Mouse (Mus musculus) cerebellum, postnatal 25 days (tissue): Measurements from ENCODE around the gene Retreg2.
A peak's percentile ranks its signal among the peaks of the same experiment; 100 is the strongest.

ENCODE experiments used
- DNase-seq, 2 experiments: peaks; one replicate each; pipeline ENCODE4 v3.0.0; 2021; ENCODE audit warnings: mixed read lengths in 2 of 2

Gene Retreg2

DNA sequence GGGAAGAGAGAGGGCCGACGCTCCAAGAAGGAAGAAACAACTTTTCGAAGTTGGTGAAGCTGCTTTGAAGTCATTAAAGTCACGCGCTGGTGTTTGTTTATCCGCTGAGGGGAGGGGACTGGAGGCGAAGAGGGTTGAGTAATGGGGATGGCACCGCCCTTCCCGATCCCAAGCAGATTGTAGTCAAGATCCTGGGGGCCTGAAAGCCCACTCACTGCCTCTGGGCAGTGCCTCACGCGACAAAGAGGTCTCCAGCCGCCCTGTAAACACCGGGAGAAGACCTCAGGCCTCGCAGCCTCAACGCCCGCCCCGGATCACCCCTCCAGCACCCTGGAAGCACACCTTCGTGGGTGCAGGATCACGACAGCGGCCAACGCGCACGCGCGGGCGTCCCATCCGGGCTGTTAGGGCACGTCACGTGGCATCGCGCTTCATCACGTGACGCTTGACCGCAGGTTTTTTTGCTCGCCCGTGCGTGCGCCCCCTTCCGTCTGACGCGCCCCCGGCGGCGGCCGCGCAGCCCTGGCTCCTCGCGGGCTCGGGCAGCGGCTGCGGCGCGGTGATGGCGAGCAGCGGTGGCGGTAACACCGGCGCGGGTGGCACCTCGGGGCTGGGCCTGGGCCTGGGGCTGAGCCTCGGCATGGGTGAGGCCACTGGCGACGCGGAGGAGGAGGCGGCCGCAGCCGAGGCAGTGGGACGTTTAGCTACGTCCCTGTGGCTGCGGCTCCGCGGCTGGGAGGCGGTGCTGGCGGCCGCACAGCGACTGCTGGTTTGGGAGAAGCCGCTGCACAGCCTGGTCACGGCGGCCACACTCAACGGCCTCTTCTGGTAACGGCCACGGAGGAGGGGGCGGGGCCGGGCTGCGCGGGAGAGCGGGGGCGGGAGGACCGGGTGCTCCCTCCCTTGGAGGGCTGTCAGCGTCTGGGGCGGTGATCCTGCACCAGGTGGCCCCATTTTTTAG, at the start of gene Retreg2, which contains the start of gene Cnppd1:
TSS of gene Retreg2 (plus strand) at position 478 of the 961 bp plus-strand sequence.
TSS of gene Cnppd1 (minus strand) at position 411 of the 961 bp plus-strand sequence.
- DNase-seq, result peak; percentile 98

DNA sequence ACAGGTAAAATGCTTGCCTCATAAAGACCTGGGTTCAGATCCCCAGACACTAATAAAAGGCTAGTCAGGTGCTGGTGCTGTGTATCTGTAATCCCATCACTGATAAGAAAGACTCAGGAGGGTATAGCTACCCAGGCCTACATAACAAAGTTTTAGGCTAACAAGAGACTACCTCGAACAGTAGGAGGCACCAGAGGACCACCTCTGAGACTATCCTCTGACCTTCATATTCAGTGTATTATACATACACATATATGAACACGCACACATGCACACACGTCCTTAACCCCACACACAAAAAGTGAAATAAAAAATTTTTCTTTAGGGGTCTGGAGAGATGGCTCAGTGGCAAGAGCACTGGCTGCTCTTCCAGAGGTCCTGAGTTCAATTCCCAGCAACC, 20.4 kb upstream of the Retreg2 start:
- no peak for DNase-seq

DNA sequence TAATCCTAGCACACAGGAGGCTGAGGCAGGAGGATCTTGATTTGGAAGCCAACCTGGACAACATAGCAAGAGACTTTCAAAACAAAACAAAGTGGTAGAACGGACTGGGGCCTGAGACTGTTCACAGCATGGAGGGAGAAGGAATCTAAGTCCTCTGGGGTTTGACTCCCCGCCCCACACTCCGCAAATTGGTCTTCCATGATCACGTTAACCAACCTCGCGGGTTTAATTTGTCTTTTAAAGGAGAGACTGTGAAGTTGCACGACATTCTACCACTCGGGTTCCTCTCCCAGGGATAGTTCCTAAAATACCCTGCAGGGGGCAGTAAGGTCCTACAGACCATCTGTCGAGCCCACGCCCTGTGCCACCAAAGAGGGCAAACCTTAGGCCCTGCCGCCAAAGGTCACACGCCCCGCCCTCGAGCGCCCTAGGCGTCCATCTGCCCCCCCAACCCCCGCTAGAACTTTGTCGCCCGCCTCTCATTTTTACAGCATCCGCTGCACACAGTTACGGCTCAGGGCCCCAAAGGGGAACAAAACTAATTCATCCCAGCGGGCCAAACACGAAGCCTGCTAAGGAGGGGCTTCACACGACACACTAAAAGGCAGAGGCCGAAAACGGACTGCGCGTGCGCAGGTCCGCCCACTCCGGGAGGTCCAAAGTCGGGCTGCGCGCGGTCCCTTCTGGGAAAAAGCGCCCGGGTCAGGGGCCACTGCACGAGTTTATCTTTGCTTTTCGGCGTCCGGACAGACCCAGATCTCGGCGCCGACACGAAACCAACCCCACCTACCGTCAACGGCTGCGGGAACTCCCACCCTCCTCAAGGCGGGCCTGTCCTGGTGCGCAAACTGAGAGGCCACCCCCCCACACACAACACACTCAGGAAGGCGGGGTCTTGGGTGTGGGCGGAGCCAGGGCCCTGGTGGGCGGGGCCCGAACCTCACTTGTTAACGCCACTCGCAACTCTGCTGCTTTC, 17.9 kb upstream of the Retreg2 start, which contains the start of gene Nhej1:
TSS of gene Nhej1 (minus strand) at position 855 of the 976 bp plus-strand sequence.
- DNase-seq, result peak; percentile 95 to 96

DNA sequence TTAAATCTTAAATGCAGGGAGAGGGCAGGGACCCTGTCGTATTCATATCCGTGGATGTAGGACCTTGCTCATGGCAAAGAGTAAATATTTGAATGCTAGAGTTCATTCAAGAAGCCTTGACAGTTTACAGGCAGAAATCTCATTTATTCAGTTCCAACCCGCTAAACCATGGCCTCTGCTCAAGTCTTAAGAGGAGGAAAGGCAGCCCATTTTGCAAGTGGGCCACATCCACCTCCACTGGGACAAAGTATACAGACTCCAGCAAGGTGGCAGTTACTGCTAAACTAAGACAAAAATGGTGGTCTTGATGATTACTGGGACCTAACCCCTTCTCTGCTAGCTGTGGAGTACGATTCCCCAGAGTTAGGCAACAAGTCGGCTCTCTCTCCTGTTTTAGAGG, 17.2 kb upstream of the Retreg2 start:
- DNase-seq, result no peak

DNA sequence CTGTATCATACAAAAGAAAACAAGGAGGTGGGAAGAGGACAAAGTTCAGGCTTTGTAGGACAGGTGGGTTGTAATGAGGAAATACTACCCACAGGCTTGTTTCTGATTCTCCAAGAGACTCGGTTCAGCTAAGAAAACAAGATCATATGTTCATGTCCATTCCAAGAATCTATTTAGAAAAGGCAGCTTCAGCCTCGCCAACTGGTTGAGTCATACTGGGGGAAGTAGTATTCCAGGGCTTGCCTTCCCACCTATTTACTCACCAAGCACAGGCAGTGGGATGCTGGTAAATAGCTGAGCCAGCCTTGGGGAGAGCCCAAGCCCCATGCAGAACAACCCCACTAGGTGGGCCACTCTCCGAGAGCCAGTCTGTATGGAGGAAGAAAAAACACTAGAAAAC, 13.9 kb upstream of the Retreg2 start:
- no peak for DNase-seq

DNA sequence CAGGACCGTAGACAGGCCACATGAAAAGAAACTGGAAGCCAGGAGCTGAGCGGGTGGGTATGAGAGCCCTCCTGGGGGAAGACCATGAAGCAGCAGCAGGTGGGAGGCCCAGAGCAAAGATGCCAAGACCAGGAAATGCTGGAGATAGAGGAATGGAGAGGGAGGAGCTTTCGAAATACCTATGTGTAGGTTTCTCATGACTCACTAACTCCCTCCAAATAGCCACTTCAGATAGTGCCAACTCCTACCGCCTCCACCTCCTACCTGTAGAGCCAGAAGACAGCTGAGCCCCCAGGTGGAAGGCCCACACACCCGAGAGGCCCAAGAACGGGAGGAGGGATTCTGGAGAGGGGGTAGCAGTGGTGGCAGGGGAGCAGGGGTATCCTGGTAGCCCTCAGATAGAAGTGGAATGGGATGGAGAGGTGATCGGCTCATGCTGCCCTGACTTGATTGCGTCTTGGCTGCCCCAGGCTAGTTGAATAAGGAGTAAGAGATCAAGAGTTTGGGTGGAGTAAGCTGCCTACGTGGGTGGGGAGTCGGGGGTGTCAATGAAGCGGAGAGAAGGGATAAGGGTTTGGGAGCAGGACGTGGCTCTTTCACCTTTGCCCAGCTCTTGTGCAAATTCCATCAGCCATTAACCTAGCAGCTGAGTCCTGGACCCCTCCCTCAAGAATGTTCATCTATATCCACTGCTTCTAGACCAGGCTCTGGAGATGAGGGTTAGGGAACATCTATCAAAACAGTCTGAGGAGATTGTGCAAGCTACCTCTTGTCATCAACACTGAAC, 9.0 kb upstream of the Retreg2 start, which contains the start of gene Slc23a3:
TSS of gene Slc23a3 (minus strand) at position 470 of the 787 bp plus-strand sequence.
- no peak for DNase-seq

DNA sequence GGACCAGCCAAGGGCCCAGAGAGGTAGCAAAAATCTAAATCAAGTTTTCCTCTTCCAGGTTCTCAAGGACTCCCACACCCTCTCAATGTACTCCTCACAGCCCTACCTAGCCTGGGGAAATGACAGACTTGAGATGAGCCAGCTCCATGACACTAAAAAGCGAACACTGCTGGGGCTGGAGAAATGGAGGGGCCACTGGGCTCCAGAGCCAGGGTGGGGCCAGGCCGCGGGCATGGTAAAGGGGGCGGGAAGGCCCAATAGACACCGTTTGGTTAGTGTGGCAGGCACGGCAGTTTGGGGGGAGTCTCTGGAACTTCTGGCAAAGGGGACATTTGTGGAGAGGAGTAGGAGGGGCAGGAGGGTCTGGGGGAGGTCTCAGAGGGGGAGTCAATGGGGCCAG, 6.3 kb upstream of the Retreg2 start:
- DNase-seq, result no peak

DNA sequence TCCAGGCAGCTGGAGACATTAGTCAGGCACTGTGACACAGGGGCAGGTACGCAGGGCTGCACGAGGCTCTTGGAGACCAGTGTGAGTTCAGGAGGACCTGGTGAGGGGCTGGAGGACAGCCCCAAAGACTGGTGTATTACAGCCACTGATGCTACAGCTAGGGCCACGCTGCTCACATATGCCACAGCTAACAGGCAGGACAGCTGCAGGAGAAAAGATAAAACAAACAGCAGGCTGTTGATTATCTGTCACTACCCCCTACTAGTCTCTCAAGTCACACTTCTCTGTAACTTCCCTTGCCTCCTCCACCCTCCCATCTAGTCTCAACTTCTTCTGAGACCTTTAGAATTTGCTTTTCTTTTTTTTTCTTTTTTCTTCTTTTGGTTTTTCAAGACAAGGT, 5.8 kb upstream of the Retreg2 start:
- DNase-seq, result no peak

DNA sequence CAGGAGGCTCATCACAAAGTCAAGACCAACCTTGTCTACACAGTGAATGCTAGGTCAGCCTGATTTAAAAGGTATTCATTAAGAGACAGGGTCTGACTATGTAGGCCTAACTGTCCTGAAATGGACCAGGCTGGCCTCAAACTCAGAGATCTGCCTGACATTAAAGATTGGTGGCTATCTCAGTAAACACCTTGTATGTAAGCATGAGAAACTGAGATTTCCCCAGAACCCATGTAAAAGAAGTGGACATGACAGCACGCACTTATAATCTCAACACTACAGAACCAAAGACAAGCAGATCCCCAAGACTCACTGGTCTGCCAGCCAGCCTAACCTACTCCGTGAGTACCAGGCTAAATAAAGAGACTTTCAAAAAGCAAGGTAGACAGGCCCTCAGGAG, 4.1 kb upstream of the Retreg2 start:
- DNase-seq, result no peak

DNA sequence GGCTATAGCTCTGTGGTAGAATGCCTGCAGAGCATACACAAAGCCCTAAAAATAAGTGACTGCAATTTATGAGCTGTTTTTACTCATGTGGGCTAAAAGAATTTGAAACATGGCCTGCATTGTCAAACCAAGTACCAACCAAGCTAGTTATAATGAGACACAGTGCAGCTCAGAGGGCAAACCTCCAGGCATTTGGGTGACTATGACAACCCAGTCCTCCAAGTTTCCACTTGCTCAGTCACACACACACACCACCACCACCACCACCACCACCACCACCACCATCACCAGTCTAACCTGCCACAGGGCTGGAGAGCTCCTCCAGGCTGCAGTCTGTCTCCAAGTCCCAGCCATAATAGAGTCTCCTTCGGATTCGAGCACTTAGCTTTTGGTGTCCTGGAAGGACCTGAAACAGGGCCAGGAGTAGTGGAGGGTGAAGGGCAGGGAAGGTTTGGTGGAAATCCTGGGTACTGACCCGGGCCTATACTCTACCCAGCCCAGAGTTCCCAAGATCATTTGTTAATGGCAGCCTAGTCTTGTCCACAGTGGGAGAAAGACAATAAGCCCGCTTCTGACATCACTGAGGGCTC, 1.9 kb upstream of the Retreg2 start:
- no peak for DNase-seq

DNA sequence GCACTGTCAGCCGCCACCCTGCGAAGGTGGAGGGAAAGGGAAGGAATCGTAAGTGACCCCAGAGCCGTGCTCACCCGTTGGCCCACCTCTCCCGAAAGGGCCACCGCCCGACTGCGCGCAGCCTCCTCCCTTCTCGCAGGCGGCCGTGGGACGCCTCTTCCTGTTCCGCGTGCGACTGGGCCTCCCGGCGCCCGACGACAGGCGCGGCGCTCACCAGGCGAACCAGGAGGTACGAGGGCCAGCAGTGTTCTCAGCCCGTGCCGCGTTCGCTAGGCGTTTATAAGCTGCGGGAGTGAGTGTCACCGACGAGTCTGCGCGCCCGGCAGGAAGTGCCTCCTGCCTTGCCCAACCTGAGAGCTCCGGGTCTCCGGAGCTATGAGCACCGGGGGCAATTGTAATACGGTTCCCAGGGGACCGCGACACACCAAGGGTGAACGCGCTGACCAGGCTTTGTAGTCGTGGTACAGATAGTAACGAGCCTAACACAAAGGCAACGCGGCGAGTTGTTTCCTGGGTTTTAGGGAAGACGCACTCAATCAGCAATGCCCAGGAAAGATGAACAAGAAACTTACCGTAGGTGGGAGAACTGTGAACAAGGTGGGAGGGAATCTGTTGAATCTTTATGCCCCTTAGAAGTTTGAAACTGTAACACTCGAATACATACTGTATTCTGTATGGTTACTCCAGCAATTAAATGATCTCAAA, 940 bp upstream of the Retreg2 start:
- peak; percentile 65 to 71 for DNase-seq

DNA sequence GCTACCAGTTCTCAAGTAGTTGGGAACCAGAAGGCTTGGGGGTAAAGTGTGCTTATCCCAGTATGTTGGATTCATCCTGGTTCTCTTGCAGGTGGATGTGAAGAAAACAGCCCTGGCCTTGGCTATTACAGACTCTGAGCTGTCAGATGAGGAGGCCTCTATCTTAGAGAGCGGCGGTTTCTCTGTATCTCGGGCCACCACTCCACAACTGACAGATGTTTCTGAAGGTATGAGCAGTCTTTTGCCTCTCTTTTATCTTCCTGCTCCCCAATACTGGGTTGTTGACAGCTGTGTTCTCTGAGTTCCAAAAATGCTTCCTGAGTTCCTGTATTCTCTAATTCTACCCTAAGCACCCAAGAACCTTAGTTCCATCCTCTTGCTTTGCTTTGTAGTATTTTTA, 3.0 kb downstream of the Retreg2 start:
- DNase-seq, result no peak

DNA sequence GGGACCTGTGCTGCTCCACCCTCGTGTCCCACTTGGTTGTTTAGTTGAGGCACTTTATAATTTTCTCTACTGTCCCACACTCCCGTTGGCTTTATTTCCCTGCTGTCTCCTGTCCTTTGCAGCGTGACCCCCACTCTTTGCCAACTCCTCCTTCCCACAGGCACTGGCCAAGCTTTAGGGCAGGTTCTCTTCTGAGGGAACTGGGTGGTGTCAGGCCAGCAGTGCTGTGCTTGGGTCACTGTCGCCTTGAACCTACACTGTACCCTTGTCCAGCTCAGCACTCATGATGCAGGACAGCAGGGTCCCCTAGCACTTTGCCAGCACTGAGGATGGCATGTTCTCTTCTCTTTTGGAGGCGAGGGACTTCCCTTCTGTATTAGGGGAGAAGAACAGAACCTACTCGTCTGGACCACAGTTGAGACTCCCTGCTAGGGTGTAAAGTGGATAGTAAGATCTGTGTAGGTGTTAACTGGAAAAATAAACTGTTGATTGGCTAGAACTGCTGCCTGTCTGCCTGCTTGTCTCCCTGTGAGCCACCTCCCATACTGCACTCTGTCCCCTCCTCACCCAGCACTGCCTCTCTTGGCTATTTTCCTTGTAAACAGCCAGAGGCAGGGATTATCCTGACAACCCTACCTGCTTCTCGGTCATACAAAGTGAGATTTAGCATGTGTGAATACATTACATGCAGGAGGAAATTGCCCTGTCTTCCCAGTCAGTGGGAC, 5.0 kb downstream of the Retreg2 start:
- DNase-seq, result no peak

DNA sequence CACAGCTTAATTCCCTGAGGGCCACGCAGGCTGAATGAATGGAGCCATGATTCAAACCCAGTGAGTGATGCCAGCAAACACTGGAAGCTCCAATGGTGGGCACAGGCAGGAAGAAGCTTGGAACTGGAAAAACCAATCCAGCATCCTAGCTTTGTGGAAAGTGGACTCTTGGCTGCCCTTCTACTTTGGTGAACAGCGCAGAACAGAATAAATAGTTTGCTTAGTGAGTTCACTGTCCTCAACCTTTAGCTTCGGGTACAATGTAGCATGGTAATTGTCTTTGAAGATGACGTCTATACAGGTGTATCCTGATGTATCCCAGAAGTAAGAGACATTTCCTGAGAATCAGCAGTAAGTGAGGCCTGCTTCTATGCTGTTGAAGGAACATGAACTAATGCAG, 6.1 kb downstream of the Retreg2 start:
- DNase-seq, result no peak

DNA sequence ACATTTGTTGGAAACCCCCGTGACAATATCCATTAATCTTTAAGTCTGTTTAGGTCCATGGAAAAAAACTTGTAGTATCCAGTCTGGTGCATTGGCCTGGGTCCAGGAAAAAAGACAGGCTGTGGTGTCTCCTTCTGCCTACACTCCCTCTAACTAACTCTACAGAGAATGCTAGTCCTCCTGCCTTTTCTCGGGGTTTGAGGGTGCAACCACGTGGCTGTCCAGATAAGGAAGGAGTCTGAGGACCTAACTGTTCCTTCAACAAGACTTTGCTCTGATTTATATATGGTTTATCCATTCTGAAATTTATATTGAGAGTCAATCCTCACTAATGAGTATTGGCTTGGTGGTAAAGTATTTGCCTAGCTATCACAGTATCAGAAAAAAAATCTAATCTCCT, 13.3 kb downstream of the Retreg2 start:
- DNase-seq, result no peak

DNA sequence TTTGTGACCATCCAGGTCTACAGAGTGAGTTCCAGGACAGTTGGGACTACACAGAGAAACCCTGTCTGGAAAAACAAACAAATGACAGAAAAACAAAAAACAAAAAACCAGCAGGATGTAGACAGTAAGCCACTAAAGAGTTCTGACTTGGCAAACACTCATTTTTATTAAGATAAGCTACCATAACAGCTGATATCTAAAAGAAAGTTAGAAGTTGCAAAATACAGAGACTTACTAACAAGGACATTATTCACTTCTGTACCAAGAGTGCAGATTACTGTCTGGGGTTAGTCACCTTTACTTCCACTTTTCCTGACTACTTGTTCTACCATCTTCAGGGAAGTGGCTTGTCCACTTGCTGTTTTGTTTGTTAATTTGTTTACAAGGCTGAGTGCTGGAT, 16.4 kb downstream of the Retreg2 start:
- no peak for DNase-seq

DNA sequence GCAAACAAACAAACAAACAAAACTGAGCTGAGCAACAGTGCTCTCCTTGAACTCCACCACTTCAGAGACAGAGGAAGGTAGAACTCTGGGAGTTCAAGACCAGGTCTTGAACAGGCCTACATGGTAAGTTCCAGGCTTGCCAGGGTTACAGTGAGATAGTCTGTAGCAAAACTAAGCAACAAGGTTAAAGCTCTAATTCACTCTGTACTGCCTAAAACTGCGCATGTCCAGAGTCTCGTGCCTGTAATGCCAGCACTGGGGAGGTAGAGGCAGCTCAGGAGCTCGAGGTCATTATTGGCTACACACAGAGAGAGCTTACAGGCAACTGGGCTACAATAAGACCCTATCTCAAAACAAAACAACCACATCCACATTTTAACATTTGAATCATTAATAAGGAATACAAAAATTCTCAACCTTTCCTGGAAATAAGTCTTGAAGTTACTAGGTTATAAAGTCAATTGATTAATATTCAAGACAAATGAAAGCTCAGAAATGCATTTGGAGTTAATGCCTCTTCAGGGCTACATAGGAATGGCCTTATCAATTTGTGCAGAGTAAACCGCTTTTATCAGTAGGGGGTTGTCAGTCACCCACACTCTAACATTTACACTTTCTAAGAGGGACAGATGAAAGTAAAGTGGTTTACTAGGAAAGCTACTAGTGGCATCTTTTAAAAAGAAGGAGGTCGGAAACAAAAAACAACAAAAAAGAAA, 17.1 kb downstream of the Retreg2 start:
- DNase-seq, result no peak

DNA sequence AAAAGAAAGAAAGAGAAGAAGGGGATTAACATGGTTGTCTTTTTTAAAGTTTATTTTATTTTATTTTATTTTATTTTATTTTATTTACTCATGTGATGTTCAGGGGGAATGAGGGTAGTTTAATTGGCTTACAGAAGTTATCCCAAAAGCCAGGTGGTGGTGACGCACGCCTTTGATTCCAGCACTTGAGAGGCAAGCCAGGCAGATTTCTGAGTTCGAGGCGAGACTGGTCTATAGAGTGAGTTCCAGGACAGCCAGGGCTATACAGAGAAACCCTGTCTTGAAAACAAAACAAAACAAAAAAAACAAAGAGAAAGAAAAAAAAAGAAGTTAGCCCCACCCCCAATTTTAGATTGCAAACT, 17.7 kb downstream of the Retreg2 start:
- no peak for DNase-seq

DNA sequence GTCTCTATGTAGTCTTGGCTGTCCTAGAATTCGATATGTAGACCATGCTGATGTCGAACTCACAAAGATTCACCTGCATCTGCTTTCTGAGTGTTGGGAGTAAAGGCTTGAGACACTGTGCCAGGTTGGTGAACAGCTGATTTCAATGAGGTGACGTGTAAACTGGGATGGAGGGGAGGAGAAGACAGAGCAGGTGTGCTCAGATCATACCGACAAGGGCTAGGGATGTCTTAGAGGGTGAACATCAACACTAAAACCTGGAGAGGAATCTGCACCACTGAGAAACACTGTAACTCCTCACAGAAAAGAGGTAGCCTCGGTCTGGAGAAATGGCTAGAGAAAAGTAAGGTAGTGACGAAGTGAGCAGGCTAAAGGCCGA, 25.5 kb downstream of the Retreg2 start:
- no peak for DNase-seq
